Mouse (Mus musculus): ENCODE measurements around the gene Slc35f1.

DNA sequence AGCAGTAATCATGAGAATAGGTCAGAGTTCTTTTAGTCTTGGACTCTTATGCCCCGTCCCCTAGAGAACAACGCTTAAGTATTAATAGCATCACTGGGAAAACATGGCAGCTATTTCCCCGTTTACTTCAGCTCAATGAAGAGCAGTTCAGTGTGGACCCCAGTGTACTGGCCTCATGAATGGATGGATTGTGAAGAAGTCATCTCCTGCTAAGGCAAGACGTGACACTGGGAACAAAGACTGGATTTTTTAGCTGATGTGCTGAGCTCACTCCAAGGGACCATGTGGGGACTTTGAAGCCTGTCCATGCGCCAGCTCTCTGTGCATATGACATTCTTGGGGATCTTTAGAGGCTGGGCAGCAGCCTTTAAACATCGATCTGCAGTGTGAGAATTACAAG lies 101.2 kb downstream of the Slc35f1 start:
- TF ChIP-seq CTCF (IDR thresholded peaks at IDR 0.05; ENCODE audit: extremely low read depth, insufficient read depth, low read length) (no peak), POLR2A (IDR thresholded peaks at IDR 0.05; ENCODE audit: extremely low read depth, insufficient read depth, low read length) (no peak)

Data from cortical plate, adult 2 months (tissue).